Mouse (Mus musculus) kidney, adult 2 months (tissue): ENCODE data around the gene Sox5. TPM values are rescaled to one million over a fixed set of nuclear protein-coding genes. Genes with fewer than 3 reads are reported as not detected.

Experiments
- DNase-seq: peaks from one replicate; pipeline ENCODE4 v3.0.0; 2021
- H3K27ac ChIP-seq: fragments of 200-500 bp; 2 replicates; pipeline ENCODE4 v1.5.1; 2012; ENCODE audit warnings: low read depth, low read length, control low read depth, inconsistent platforms; ENCODE audit not compliant: insufficient read depth
- H3K27me3 ChIP-seq: fragments of 200-500 bp; replicated peaks from 2 replicates; pipeline ENCODE4 v1.6.1; 2012; ENCODE audit warnings: mild to moderate bottlenecking, moderate library complexity, low read length, inconsistent platforms; ENCODE audit not compliant: control insufficient read depth, insufficient read depth
- H3K36me3 ChIP-seq: fragments of 200-500 bp; 2 replicates; pipeline ENCODE4 v1.6.1; 2012; ENCODE audit warnings: mild to moderate bottlenecking, moderate library complexity, low read length, inconsistent platforms; ENCODE audit not compliant: control insufficient read depth, insufficient read depth
- H3K4me1 ChIP-seq: fragments of 200-500 bp; 2 replicates; pipeline ENCODE4 v1.6.1; 2011; ENCODE audit warnings: low read length; ENCODE audit not compliant: control insufficient read depth, insufficient read depth
- H3K4me3 ChIP-seq: fragments of 200-500 bp; 2 replicates; pipeline ENCODE4 v1.5.1; 2011; ENCODE audit warnings: mild to moderate bottlenecking, low read depth, low read length, control low read depth; ENCODE audit not compliant: insufficient read depth
- CTCF ChIP-seq: fragments of 200-500 bp; conservative IDR thresholded peaks from 2 replicates; pipeline ENCODE4 v1.5.1; 2011; ENCODE audit warnings: low read depth, mild to moderate bottlenecking, control low read depth, low read length, moderate library complexity, mixed read lengths; ENCODE audit not compliant: insufficient read depth, insufficient read length
- POLR2A ChIP-seq: fragments of 200-500 bp; IDR thresholded peaks from one replicate; pipeline ENCODE4 v1.6.1; 2011; ENCODE audit warnings: low read depth, low read length, control low read depth
- WGBS: fragments of 180-500 bp; shearing (Covaris S2); methylation state at CpG from one replicate; pipeline ENCODE4 v1.1.7; 2018; 5-methylcytosine and 5-hydroxymethylcytosine counted together
- polyA plus RNA-seq: library from polyadenylated mRNA; depleted of rRNA; stranded (reverse); fragments of >200 nt; gene quantifications from 2 replicates; pipeline ENCODE4 v1.2.3, GENCODE M21; 2012

Sox5 gene
- polyA plus RNA-seq, 1 experiment = 2.9 TPM

GRCm38 (mm10) chr6:144408030-144408429 lies 373.7 kb downstream of the Sox5 start:
- Histone ChIP-seq H3K27ac (no peak overlapping the region), H3K4me3 (no peak overlapping the region), H3K4me1 (no peaks in the 10 kb centered on the region), H3K36me3 (no peaks in the 10 kb centered on the region), H3K27me3 (no peaks in the 10 kb centered on the region; the same call in 1 of the 2 replicates)
- DNase-seq = peak; percentile 58
- WGBS = 39% methylated on average over 3 of the region's 3 CpGs
- no peak for TF ChIP-seq POLR2A
- no peak for TF ChIP-seq CTCF

DNA sequence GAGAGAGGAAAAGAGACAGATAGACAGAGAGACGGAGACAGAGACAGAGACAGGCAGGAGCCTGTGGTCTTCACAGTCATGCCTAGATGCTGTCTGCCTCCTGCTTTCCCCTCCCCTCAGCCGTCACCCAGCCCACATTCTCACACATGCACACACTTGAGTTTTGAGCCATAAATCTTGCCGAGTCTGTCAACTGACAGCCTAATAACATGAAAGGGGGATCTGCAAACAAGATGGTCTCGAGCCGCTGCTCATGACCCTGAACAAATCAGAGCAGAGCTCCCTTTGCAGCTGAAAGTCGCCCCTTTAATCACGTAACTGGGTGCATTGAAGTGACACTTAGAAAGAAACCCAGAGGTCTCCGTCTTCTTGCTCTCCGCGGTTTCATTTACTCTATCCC lies 383.7 kb downstream of the Sox5 start:
- DNase-seq = no peak
- 32% methylated on average over 10 of the region's 10 CpGs for WGBS
- Histone ChIP-seq H3K4me1 (no peaks in the 10 kb centered on the region), H3K27ac (no peak overlapping the region), H3K36me3 (no peaks in the 10 kb centered on the region), H3K4me3 (no peak overlapping the region), H3K27me3 (no peaks in the 10 kb centered on the region)
- no peak for TF ChIP-seq POLR2A
- no peak for TF ChIP-seq CTCF

GRCm38 (mm10) chr6:144393151-144393550 lies 388.6 kb downstream of the Sox5 start:
- no peak for TF ChIP-seq POLR2A
- TF ChIP-seq CTCF = no peak
- Histone ChIP-seq H3K4me3 (no peak overlapping the region), H3K36me3 (no peaks in the 10 kb centered on the region), H3K27ac (no peak overlapping the region), H3K4me1 (no peaks in the 10 kb centered on the region), H3K27me3 (no peaks in the 10 kb centered on the region)
- DNase-seq = no peak
- 92% methylated on average over 6 of the region's 6 CpGs for WGBS

DNA sequence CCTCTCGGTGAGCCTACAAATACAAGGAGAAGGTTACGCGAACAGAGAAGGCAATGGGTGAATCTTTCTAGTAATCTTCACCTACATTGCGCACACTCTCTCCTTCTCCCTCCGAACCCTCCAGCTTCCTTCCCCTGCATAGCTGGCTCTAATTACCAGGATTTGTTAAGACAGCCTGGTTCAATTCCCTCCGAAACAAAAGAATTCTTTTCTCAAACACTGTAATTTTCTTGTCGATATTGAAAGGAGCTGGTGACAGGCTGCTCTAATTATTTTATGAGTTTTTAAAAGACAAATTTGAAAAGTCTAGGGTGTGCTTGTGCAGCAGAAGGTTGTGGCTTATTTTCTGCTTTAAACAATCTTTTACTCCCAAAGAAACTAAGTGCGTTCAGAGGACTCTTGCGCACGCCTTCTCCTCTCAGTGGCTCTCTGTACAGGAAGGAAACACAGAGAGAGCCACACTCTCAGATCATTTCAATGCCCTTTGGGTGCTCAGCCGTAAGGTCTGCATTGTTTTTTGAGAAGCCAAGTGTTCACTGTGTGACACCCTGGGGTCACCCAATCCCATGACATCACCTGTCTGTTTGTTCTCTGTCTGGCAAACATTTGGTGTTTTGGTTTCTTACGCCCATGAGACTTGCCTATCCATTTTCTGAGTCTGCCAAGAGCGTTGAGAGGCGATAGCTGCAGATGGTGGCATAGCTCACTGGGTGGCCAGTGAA lies 392.3 kb downstream of the Sox5 start:
- Histone ChIP-seq H3K27me3 (no peaks in the 10 kb centered on the region), H3K4me1 (no peaks in the 10 kb centered on the region), H3K27ac (no peak overlapping the region), H3K36me3 (no peaks in the 10 kb centered on the region), H3K4me3 (no peak overlapping the region)
- TF ChIP-seq POLR2A (no peak), CTCF (no peak)
- 89% methylated on average over 14 of the region's 14 CpGs for WGBS
- no peak for DNase-seq

DNA sequence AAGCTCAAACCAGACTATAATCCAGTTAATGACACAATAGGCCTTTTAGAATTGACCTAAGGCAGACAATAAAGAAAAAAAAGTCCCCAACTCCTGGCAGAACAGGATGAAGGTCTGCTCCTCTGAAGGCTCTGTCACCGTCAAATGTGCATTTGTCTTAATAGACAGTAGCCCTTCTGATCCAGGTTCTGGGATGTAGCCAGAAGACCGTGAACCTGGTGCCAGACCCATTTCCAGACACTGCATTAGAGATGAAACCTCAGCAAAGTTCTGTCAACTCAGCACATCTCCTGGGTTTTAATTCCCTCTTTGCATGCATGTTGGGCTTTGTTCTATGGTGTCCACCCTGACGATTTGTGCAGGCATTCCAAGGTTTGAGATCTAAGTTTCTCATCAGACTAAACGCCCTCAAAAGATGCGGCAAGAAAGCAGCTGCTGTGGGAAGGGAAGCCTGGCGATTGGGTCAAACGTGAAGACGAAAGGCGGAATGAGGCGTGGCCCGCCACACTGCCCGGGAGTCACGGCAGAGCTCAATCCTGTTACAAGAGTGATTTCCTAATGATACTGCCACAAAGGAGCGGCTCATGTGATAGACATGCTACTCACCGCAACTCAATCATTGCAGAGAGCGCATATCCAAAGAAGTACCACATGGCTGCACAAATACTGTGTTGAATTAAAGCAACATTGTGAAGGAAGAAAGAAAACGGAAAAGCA lies 394.1 kb downstream of the Sox5 start:
- no peak for DNase-seq
- H3K36me3 ChIP-seq = no peaks in the 10 kb centered on the region
- no peak for TF ChIP-seq CTCF
- no peak for TF ChIP-seq POLR2A
- 83% methylated on average over 17 of the region's 17 CpGs for WGBS
- H3K4me1 ChIP-seq = no peaks in the 10 kb centered on the region
- H3K27ac ChIP-seq = no peak overlapping the region
- H3K27me3 ChIP-seq = no peaks in the 10 kb centered on the region
- no peak overlapping the region for H3K4me3 ChIP-seq

DNA sequence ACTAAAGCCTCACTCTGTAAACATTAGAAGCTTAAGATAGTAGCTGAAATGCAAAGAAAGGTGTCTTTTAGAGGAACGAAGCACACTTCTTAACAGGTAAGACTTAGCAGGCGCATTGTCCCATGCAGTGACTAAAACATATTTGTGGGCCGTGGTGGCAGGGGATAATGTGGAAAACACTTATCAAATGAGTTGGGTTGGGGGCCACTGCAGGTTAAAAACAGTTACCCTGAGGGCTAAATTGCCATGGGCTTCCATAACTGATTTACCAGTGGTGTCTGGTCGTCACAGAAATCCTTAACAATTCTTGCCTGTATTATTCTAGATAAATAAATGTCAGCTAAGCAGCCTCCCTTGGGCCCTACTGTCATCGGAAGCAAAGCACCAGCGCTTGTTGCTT lies 401.1 kb downstream of the Sox5 start:
- H3K4me3 ChIP-seq = no peak overlapping the region
- no peak for TF ChIP-seq CTCF
- TF ChIP-seq POLR2A = no peak
- WGBS = 79% methylated on average over 6 of the region's 6 CpGs
- H3K27ac ChIP-seq = no peak overlapping the region
- H3K36me3 ChIP-seq = no peaks in the 10 kb centered on the region
- no peaks in the 10 kb centered on the region for H3K4me1 ChIP-seq
- H3K27me3 ChIP-seq = no peaks in the 10 kb centered on the region
- DNase-seq = no peak

DNA sequence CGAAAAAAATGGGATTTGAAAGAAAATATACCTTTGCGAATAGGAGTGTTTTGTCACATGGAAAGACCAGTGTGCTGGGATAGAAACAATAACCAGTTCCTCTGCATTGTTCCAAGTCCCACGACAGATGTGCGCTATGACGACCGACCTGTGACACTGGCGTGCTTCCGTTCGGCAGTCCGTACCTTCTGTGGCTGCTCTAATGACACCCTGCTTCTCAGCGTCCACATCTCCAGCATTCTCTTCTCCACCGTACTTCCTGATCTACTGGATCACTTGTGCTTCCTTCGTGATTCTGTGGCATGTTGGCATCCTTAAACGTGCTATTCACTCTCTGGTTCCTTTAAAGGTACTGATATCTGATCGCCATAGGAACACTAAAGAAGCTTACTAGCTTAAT lies 401.6 kb downstream of the Sox5 start:
- Histone ChIP-seq H3K4me1 (no peaks in the 10 kb centered on the region), H3K27ac (no peak overlapping the region), H3K27me3 (no peaks in the 10 kb centered on the region), H3K4me3 (no peak overlapping the region), H3K36me3 (no peaks in the 10 kb centered on the region)
- no peak for DNase-seq
- TF ChIP-seq CTCF = no peak
- no peak for TF ChIP-seq POLR2A
- WGBS = 75% methylated on average over 15 of the region's 15 CpGs
